Mouse (Mus musculus): ENCODE measurements around the gene Obp2a. TPM values are rescaled to one million over a fixed set of nuclear protein-coding genes. Genes with fewer than 3 reads are reported as not detected.
"Not testable (repeated sequence)": the region's sequence is repeated elsewhere in the genome, so short reads cannot be mapped to it uniquely, and the experiment has no call there.

Gene Obp2a
- not detected for total RNA-seq (2021)

- DNase-seq (ENCODE audit: extremely low spot score in 1 of 2, low spot score in 2 of 2): not testable (repeated sequence)
- intact Hi-C loops (cut with DNase I): loop anchor here (2.0 kb wide), 1 partner anchor 53 kb away; no protein-coding TSS in a partner anchor
Measured at GRCm38 (mm10) chr2:25699743-25700142, at the start of gene Obp2a. Gene Obp2a (plus strand): TSS chr2:25700043.

DNA sequence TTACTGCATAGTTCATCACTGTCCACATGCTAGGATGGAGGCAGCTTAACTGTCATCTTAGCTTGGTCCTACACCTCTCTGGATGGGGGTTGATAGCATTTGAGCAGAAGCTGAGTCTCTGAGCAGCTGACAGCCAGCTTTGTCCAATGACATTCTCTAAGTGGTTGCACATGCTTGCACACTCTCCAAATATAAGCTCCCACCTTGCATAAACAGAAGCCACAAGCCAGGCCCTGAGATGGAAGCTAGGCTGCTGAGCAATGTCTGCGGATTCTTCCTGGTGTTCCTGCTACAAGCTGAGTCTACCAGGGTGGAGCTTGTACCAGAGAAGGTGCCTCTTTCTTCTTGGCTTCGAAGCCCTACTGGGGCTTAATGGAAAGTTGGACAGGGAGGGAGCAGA is 46.9 kb upstream of the Obp2a start, which contains the start of gene Lcn8:
TSS of gene Lcn8 (plus strand) at position 219 of the 400 bp plus-strand sequence.
- DNase-seq (ENCODE audit: extremely low spot score in 1 of 2, low spot score in 2 of 2): no peak
- intact Hi-C loops (cut with DNase I): no loop called here

GRCm38 (mm10) chr2:25654502-25654901 is 45.3 kb upstream of the Obp2a start:
- no peak for DNase-seq (ENCODE audit: extremely low spot score in 1 of 2, low spot score in 2 of 2)
- intact Hi-C loops (cut with DNase I): no loop called here

DNA sequence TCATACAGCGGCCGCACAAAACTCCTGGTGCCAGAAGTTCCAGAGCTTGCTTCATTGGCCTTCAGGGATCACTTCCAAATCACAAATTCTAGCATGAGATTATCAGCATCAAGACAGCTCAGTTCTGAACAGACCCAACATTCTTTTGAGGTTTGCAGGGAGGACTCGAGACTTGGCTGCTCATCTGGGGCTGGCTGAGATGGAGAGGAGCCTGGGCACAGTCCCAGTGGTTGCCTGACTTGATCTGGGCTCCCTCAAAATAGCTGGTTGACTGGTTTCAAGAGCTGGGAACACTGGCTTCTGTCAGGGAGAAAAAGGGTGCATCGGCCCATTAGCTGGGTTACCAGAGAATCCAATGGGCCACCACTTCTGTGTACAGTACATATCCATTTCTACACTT is 43.2 kb upstream of the Obp2a start:
- DNase-seq (ENCODE audit: extremely low spot score in 1 of 2, low spot score in 2 of 2): peak in 1 of 2 experiments; percentile 14
- intact Hi-C loops (cut with DNase I): no loop called here

DNA sequence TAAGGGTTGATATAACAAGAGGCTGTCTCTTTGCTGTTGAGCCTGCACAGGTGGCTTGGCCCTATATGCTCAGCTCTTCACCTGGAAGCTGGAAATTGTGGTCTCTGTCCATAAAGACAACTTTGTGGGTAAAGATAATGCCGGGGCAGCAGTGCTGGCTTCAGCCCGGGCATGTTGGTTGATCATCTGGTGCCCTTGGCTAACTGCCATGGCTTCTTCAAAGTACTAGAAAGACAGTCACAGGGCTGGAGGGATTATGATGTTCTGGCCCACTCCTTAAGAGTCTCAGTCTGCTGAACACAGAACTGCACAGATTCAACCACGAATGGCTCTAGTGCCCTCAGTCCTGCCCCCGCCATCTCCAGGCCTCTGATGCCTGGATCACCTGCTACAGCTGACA is 42.6 kb upstream of the Obp2a start:
- intact Hi-C loops (cut with DNase I): no loop called here

GRCm38 (mm10) chr2:25657652-25658051 is 42.2 kb upstream of the Obp2a start, which contains the start of gene Lcn5:
Gene Lcn5 (plus strand): TSS chr2:25657952.
- intact Hi-C loops (cut with DNase I): no loop called here
- no peak for DNase-seq (ENCODE audit: extremely low spot score in 1 of 2, low spot score in 2 of 2)

More for the DNA sequence above, 42.6 kb upstream of the Obp2a start:
- DNase-seq (ENCODE audit: extremely low spot score in 1 of 2, low spot score in 2 of 2): peak in 1 of 2 experiments; percentile 9

DNA sequence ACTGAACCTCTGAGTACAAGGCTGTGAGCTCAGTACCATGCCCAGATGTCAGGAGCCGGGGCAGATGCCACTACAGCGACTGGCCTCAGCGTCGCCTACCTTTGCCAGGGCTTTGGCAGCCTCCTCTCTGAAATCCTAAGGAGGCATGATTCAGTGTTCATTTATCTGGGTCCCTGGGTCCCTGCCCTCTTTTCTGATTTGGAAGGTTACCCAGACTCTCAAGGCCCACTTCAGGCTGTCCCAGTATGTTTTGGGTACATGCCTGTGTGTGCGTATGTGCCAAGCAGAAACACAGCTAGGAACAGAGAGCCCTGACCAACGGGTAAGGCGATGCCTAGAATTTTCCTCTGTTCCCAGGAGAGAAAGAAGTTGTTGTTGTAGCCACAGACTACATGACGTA is 39.6 kb upstream of the Obp2a start:
- intact Hi-C loops (cut with DNase I): no loop called here
- DNase-seq (ENCODE audit: extremely low spot score in 1 of 2, low spot score in 2 of 2): no peak

GRCm38 (mm10) chr2:25661245-25661970 is 38.4 kb upstream of the Obp2a start:
- DNase-seq (ENCODE audit: extremely low spot score in 1 of 2, low spot score in 2 of 2): no peak

GRCm38 (mm10) chr2:25663511-25663910 is 36.3 kb upstream of the Obp2a start:
- intact Hi-C loops (cut with DNase I): no loop called here
- DNase-seq (ENCODE audit: extremely low spot score in 1 of 2, low spot score in 2 of 2): peak in 1 of 2 experiments; percentile 50

More at GRCm38 (mm10) chr2:25661245-25661970, 38.4 kb upstream of the Obp2a start:
- intact Hi-C loops (cut with DNase I): no loop called here

- intact Hi-C loops (cut with DNase I): no loop called here
- no peak for DNase-seq (ENCODE audit: extremely low spot score in 1 of 2, low spot score in 2 of 2)
Measured at GRCm38 (mm10) chr2:25664125-25664524, 35.7 kb upstream of the Obp2a start.

- intact Hi-C loops (cut with DNase I): no loop called here
- no peak for DNase-seq (ENCODE audit: extremely low spot score in 1 of 2, low spot score in 2 of 2)
Measured at GRCm38 (mm10) chr2:25666516-25666915, 33.3 kb upstream of the Obp2a start.

- intact Hi-C loops (cut with DNase I): no loop called here
- DNase-seq (ENCODE audit: extremely low spot score in 1 of 2, low spot score in 2 of 2): no peak
Measured at GRCm38 (mm10) chr2:25676486-25676885, 23.4 kb upstream of the Obp2a start, which contains the start of gene Lcn6. Gene Lcn6 (plus strand): TSS chr2:25676786.

GRCm38 (mm10) chr2:25679559-25679958 is 20.3 kb upstream of the Obp2a start:
- intact Hi-C loops (cut with DNase I): no loop called here
- no peak for DNase-seq (ENCODE audit: extremely low spot score in 1 of 2, low spot score in 2 of 2)

- intact Hi-C loops (cut with DNase I): no loop called here
- DNase-seq (ENCODE audit: extremely low spot score in 1 of 2, low spot score in 2 of 2): no peak
Measured at GRCm38 (mm10) chr2:25682426-25682825, 17.4 kb upstream of the Obp2a start, which contains the start of gene Lcn10. Gene Lcn10 (plus strand): TSS chr2:25682726.

DNA sequence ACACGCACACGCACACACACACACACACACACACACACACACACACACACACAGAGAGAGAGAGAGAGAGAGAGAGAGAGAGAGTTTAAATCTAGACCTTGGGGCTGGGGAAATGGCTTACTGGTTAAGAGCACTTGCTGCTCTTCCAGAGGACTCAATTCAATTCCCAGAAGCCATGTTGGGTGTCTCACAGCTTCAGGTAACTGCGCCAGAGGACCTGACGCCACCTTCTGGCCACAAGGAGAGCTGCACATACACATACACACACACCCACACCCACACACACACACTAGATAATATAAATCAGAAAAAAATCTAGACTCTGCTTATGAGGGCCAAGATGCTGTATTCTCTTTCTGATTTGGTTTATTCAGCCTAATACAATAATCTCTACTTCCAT is 12.9 kb upstream of the Obp2a start:
- intact Hi-C loops (cut with DNase I): no loop called here
- no peak for DNase-seq (ENCODE audit: extremely low spot score in 1 of 2, low spot score in 2 of 2)

- intact Hi-C loops (cut with DNase I): no loop called here
Measured at GRCm38 (mm10) chr2:25694605-25695004, 5.2 kb upstream of the Obp2a start.

GRCm38 (mm10) chr2:25696951-25697350 is 2.9 kb upstream of the Obp2a start:
- no peak for DNase-seq (ENCODE audit: extremely low spot score in 1 of 2, low spot score in 2 of 2)
- intact Hi-C loops (cut with DNase I): no loop called here

More at GRCm38 (mm10) chr2:25694605-25695004, 5.2 kb upstream of the Obp2a start:
- peak in 1 of 2 experiments; percentile 62 for DNase-seq (ENCODE audit: extremely low spot score in 1 of 2, low spot score in 2 of 2)

DNA sequence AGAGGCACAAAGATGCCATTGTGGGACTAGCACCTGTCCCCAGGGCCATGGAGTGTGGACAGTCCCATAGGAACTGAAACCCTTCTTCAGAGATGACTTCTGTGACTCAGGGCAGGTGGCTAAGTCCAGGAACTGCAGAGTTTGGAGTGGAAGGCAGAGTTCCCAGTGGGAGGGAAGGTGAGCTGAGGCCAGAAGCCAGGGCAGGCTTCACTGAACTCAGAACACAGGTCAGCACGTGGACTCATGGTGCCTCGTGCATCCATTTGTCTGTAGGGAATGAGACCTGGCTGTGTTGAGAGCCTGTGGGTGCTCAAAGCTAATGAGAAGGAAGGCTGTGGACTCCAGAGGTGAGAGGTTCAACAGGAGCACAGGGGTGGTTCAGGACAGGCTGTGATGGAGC is 1.1 kb upstream of the Obp2a start:
- DNase-seq (ENCODE audit: extremely low spot score in 1 of 2, low spot score in 2 of 2): no peak
- intact Hi-C loops (cut with DNase I): loop anchor here (2.0 kb wide), 1 partner anchor 54 kb away; no protein-coding TSS in a partner anchor

- intact Hi-C loops (cut with DNase I): no loop called here
- no peak for DNase-seq (ENCODE audit: extremely low spot score in 1 of 2, low spot score in 2 of 2)
Measured at GRCm38 (mm10) chr2:25701001-25701400, 1.2 kb downstream of the Obp2a start.

DNA sequence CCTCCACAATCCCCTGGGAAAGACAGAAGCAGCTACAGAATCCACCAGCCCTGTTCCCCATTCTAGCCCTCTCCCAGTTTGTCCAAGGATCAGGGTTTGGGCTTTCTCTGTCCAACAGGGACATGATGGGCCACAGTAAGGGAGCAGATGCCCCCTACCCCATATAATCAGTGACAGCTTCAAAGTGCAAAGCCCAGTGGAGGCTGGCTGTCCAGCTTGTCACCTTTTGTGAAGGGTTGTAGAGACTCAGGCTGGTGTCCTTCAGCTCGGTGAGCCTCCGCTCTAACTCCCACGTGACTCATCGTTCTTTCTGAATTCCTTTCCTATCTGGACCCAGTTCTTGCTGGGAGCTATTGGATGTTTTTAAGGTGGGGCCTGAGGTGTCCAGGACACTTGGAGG is 3.9 kb downstream of the Obp2a start:
- no peak for DNase-seq (ENCODE audit: extremely low spot score in 1 of 2, low spot score in 2 of 2)

More for the DNA sequence above, 3.9 kb downstream of the Obp2a start:
- intact Hi-C loops (cut with DNase I): no loop called here

Data from left cerebral cortex, postnatal 10 days (tissue).